Comparison of ENCODE assay signal across 10 mouse cellular contexts in genomic region chr7:36974573-36974972, GRCm38 (mm10).
DNase-seq lines count a peak whose midpoint lies in the region; ATAC-seq and TF ChIP-seq lines count a peak whose summit lies in the region.
"Had no signal": no experiment of that assay in that cellular context is flagged by ENCODE, and none has a peak within 500 bp of the region (broad histone marks: within the 10 kb centered on the region; RNA-seq: fewer than 3 reads in every experiment).

No protein-coding gene starts in this region.

- H3K9ac ChIP-seq in heart, embryonic 12.5 days, result no peak overlapping the region
- H3K9ac ChIP-seq in midbrain, embryonic 15.5 days, result no peak overlapping the region

- no peak overlapping the region for H3K27ac ChIP-seq in heart, embryonic 12.5 days (ENCODE audit: poor library complexity, severe bottlenecking)
- H3K27ac ChIP-seq in midbrain, embryonic 10.5 days (replicated peaks), result no peak overlapping the region
- no peak overlapping the region for H3K27ac ChIP-seq in midbrain, embryonic 15.5 days
- H3K27ac ChIP-seq in cortical plate, adult 2 months (ENCODE audit: insufficient read depth, low read length), result no peak overlapping the region
- H3K27ac ChIP-seq: heart, embryonic 10.5 days had no signal

- no peak for ATAC-seq in heart, embryonic 12.5 days (ENCODE audit: insufficient number of reproducible peaks, low FRiP score)
- ATAC-seq in midbrain, embryonic 15.5 days (replicated peaks), result no peak

- no peaks in the 10 kb centered on the region for H3K27me3 ChIP-seq in heart, embryonic 12.5 days (replicated peaks)
- H3K27me3 ChIP-seq in midbrain, embryonic 10.5 days (ENCODE audit: low read depth, poor library complexity, severe bottlenecking), result no peaks in the 10 kb centered on the region
- H3K27me3 ChIP-seq in midbrain, embryonic 15.5 days (replicated peaks), result no peaks in the 10 kb centered on the region
- H3K27me3 ChIP-seq: megakaryocyte, embryonic 14.5 days had no signal

- intact Hi-C loops in heart, postnatal 14 days (cut with DNase I), result loop anchor here (2.0 to 10.0 kb wide), 3 partner anchors 280 to 1074 kb away; partner anchors contain the start of gene Tshz3

- WGBS in heart, embryonic 12.5 days, result 38% methylated on average over 4 of the region's 4 CpGs
- WGBS in midbrain, embryonic 10.5 days, result 54% methylated on average over 4 of the region's 4 CpGs
- WGBS in midbrain, embryonic 15.5 days, result 62% methylated on average over 4 of the region's 4 CpGs

- H3K4me1 ChIP-seq in heart, embryonic 12.5 days (replicated peaks), result no peaks in the 10 kb centered on the region
- peaks cover 29% of the 10 kb centered on the region for H3K4me1 ChIP-seq in midbrain, embryonic 10.5 days
- peaks cover 9% of the 10 kb centered on the region for H3K4me1 ChIP-seq in midbrain, embryonic 15.5 days
- H3K4me1 ChIP-seq in cortical plate, adult 2 months (ENCODE audit: control insufficient read depth, insufficient read depth, low read length), result no peaks in the 10 kb centered on the region
- H3K4me1 ChIP-seq: megakaryocyte, embryonic 14.5 days had no signal

- TF ChIP-seq CTCF in cortical plate, adult 2 months (IDR thresholded peaks at IDR 0.05; ENCODE audit: extremely low read depth, insufficient read depth, low read length), result peak; percentile 32; the same call in 1 of the 2 replicates

- no peak overlapping the region for H3K4me2 ChIP-seq in heart, embryonic 12.5 days
- H3K4me2 ChIP-seq in midbrain, embryonic 15.5 days, result no peak overlapping the region

- H3K4me3 ChIP-seq in heart, embryonic 12.5 days, result no peak overlapping the region
- H3K4me3 ChIP-seq in midbrain, embryonic 10.5 days, result no peak overlapping the region
- no peak overlapping the region for H3K4me3 ChIP-seq in midbrain, embryonic 15.5 days
- no peak overlapping the region for H3K4me3 ChIP-seq in cortical plate, adult 2 months (ENCODE audit: insufficient read depth, low read length)
- H3K4me3 ChIP-seq: heart, embryonic 10.5 days had no signal

- H3K36me3 ChIP-seq in heart, embryonic 12.5 days, result no peaks in the 10 kb centered on the region
- H3K36me3 ChIP-seq in midbrain, embryonic 10.5 days, result no peaks in the 10 kb centered on the region
- H3K36me3 ChIP-seq in midbrain, embryonic 15.5 days (replicated peaks), result no peaks in the 10 kb centered on the region
- H3K36me3 ChIP-seq: heart, embryonic 10.5 days had no signal

- TF ChIP-seq POLR2A in cortical plate, adult 2 months (IDR thresholded peaks at IDR 0.05; ENCODE audit: extremely low read depth, insufficient read depth, low read length), result no peak

- H3K9me3 ChIP-seq in heart, embryonic 12.5 days (replicated peaks), result 0 out of 2 replicates have a peak, but pooled peaks cover 3% of the 10 kb centered on the region
- no peaks in the 10 kb centered on the region for H3K9me3 ChIP-seq in midbrain, embryonic 10.5 days (replicated peaks)
- H3K9me3 ChIP-seq in midbrain, embryonic 15.5 days, result no peaks in the 10 kb centered on the region
- H3K9me3 ChIP-seq: heart, embryonic 10.5 days had no signal

- DNase-seq in heart, postnatal 14 days, result peak; percentile 12 to 51
- DNase-seq in midbrain, embryonic 10.5 days (ENCODE audit: low spot score), result peak; percentile 38
- peak; percentile 4 for DNase-seq in lung, postnatal 25 days (ENCODE audit: low spot score)
- DNase-seq in frontal cortex, postnatal 10 days (ENCODE audit: low spot score in 2 of 2), result no peak
- DNase-seq in c-Kit-positive CD71-positive TER-119-positive erythroid progenitor cells, embryonic 14.5 days (ENCODE audit: low spot score), result no peak

Comparison
In these comparisons a context has a peak if more than half of its experiments do, and no peak if none do; other contexts are left out.
1. DNase-seq: peak in heart, postnatal 14 days (2 of 2), midbrain, embryonic 10.5 days (single experiment) and lung, postnatal 25 days (single experiment); none in frontal cortex, postnatal 10 days (0 of 2) and c-Kit-positive CD71-positive TER-119-positive erythroid progenitor cells, embryonic 14.5 days (single experiment).